Mouse (Mus musculus) kidney, postnatal 36 days (tissue): ENCODE results near the gene Ptprg.
"Not testable (repeated sequence)": the region's sequence is repeated elsewhere in the genome, so short reads cannot be mapped to it uniquely, and the experiment has no call there.

Source experiments
- DNase-seq, 2 experiments: peaks; one replicate each; pipeline ENCODE4 v3.0.0; 2021 to 2022; ENCODE audit warnings: mixed read lengths in 2 of 2

The Ptprg gene

DNA sequence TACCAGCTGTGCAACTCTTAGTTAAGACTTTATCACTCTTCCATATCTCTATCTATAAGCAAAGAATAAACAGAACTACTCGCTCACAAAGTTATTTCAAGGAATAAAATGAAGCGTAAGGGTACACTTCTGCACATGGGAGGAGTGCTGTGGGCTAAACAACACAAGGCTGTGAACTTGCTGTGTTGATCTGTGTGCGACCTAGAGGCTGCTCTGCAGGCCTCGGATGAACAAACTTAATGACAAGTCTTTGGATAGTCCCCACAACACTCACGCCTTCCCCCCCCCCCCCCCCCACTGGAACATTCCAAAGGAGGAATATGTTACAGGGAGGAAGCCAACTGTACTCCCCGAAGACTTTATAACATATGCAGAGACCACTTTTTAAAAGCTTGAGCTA lies 730.3 kb downstream of the Ptprg start, which contains the start of gene Gm49355:
TSS of gene Gm49355 (plus strand) at position 336 of the 400 bp plus-strand sequence.
- DNase-seq, result no peak

DNA sequence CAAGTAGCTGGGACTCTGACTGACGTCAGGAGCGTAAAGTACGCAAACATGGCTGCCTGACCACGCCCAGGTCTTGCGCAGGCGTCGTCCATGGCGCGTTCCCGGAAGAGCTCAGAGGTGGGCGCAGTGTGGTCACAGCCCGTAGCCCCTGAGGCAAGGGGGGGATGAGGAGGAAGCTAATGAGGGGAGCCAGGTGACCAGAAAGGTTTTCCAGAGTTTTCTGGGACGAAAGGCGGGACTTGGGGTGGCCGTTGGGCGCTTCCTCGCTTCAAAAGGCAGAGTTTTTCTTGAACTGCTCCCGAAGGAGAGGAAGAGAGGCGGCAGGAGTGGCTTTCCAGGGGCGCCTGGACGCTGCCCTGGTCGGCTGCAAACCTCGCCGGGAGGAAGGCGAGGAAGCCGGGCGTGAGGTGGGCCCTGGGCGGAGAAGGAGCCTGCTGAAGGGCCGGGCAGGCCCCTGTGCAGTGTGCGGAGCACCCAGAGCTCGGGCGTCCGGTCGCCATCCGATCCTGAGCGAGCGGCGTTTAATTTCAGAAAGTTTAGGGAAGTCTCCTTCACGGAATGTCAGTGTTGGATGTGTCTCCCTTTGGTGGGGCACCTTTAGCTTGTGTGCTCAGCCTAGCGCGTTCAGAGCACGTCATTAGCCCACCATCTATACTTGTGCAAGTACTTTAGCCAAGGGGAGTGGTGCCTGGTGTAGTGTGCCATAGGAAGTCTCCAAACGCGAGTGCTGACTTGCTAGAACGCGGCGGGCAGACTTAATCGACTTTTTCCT lies 731.0 kb downstream of the Ptprg start, which contains the start of gene 3830406C13Rik:
TSS of gene 3830406C13Rik (plus strand) at position 33 of the 772 bp plus-strand sequence.
- peak; percentile 87 to 93 for DNase-seq

- not testable (repeated sequence) for DNase-seq
Observed at GRCm38 (mm10) chr14:12289747-12290146, 736.4 kb downstream of the Ptprg start.
